Mouse (Mus musculus): Measurements from ENCODE around the gene Nkain4. TPM values are rescaled to one million over a fixed set of nuclear protein-coding genes. Genes with fewer than 3 reads are reported as not detected.

The Nkain4 gene
- polyA plus RNA-seq (2015; fragmentation: Nextera tagmentation; extraction: Ambion mirVana): 12.8 and 21.1 TPM in 2 replicates

DNA sequence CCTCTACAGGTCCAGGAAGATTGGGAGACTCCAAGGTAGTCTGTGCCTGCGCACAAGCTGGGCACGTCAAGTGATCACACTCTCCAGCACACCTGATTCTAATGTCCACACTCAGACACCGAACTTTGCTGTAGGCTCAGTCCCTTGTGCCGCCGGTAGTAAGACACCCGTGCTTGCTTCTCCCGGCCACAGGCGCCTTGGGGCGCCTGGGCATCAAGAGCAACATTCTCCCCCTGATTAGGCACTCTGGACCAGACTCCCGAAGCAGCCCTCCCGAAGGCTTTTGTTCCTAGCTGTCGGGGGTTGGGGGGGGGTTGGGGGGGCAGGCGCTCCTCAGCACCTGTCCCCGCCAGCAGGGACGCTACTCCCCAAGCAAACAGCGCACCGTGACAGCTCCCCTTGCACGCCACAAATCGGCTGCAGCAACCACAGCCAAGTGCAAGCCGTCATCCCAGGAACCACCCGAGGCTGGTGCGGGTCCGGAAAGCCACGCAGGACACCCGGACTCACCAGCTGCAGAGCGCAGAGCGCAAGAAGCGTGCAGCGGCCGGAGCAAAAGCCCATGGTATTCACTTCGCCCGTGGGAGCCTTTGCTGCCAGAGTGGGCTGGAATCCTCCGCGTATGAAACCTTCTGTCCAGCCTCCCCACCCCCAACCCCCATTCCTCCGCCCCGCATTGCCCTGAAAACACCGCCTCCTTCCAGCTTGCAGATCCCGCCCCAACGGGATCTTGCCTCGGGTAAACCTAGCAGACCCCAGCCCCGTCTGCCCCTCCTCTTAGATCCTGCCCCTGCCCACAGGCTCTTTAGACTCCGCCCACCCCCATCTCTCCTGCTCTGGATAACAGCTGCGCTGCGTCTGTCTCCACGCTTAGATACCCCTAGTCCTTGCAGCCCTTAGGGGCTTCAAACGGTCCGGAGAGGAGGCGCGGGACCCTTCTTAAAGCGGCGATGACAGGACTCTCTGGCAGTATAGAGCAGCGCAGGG is at the start of gene Nkain4:
Nkain4 (minus strand) TSS at position 639 of the 987 bp plus-strand sequence.

DNA sequence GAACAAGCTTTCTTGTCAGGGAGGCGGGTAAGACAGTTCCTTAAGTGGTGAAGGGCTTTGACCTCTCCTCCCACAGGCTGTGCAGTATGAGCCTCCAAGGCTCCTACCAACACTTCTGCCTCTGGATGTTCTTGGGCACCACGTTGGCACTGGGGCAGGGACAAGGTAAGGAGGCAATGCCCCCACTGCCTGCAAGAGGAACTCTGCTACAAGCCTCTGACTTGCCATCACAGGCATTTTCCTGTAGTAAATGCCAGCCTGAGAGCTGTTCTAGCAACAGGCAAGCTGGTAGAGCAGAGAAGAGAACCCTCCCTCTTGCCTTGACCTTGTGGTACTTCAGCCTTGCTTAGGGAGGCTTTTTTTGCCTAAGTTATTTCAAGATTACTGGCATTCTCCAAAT is 31.9 kb upstream of the Nkain4 start, which contains the start of gene Col20a1:
Col20a1 (plus strand) TSS at position 87 of the 400 bp plus-strand sequence.

DNA sequence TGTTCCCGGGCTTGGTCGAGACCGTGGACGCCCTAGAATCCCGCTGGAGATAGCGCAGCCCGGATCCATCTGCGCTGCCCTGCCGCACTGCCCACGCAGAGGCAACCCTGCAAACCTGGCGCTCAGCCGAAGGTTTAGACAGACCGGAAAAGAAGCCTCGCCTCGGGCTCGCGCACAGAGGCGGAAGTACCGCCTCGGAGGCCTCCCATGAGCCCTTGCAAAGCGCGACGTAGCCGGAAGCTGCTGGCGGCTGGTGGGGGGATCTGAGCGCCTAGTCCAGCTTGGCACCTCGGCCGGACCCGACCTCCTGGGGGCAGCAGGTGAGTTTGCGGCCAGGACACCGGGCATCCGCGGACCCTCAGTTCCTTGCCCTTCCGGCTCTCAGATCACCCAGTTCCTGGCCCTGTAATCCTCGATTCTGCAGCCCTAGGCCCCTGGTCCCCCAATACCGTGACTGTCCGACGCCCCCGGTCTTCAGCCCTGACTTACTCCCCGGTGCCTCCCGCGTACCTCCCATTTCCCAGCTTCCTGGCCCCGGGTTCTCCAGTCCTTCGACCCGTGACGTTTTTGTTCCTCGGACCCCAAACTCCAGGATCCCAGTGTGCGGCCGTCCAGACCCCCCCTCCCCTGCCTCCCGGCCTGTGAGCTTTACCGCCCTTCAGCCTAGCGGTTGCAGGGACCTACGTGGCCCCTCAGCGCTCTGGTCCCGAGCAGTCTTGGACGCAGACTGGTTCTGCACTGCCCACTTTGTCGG is 12.7 kb upstream of the Nkain4 start, which contains the start of gene Arfgap1:
Arfgap1 (plus strand) TSS at position 216 of the 754 bp plus-strand sequence.

DNA sequence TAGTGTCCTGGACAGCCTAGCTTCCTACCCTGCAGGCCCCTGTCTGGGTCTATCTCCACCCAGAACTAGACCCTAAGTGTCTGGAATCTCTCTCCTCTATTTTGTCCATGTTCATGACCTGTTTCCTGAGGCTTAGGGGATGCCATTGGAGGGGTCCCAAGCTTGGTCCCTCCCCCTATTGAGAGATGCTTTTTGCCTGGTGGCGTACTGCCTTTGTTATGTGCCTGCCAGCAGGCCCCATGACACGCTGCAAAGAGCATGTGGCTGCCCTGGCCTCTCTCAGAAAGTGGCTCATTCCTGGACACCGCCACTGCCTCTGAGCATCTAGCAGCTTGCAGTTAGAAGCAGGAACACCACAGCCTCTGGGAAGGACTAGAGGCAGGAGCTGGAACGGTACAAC is 25.8 kb downstream of the Nkain4 start, which contains the start of gene Birc7:
Birc7 (plus strand) TSS at position 301 of the 400 bp plus-strand sequence.

DNA sequence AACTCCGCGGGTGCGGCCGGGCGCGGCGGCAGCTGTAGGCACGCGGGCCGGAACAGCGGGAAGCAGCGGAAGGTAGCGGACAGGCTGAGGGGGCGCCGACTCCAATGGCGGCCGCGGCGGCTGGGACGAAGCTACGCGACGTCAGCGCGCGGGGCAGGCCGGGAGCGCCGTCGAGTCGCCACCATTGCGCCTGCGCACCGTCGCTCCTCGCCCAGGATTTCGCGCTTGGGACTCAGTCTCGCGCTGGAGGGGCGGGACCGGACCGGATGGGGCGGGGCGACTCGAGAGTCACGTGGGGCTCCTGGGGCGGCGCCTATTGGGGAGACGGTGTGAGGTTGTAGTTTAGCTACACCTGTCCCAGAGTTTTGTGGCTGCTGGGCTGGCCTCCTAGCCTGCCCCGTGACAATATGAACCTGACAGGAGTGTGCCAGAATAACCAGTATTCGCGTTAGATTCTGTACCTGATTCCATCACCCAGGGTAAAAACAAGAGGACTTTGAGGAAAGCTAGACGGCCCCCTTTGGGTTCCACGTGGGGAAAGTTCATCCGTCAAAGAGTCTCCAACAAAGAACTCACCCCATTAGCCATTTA is 33.6 kb downstream of the Nkain4 start, which contains the start of gene Ythdf1:
Ythdf1 (minus strand) TSS at position 140 of the 591 bp plus-strand sequence.

Other genes with a start within 250 kb of the Nkain4 start
- 16.0 and 16.7 TPM in 2 replicates for gene Dido1, start 244.7 kb downstream of the Nkain4 start, polyA plus RNA-seq (2015; fragmentation: Nextera tagmentation; extraction: Ambion mirVana)
- 124 and 144 TPM in 2 replicates for gene Gid8, start 244.6 kb downstream of the Nkain4 start, polyA plus RNA-seq (2015; fragmentation: Nextera tagmentation; extraction: Ambion mirVana)
- 5.3 and 5.4 TPM in 2 replicates for gene Slc17a9, start 229.4 kb downstream of the Nkain4 start, polyA plus RNA-seq (2015; fragmentation: Nextera tagmentation; extraction: Ambion mirVana)
- gene Bhlhe23, start 177.8 kb downstream of the Nkain4 start, polyA plus RNA-seq (2015; fragmentation: Nextera tagmentation; extraction: Ambion mirVana): not detected in 2 replicates
- 29.7 and 31.2 TPM in 2 replicates for gene Ythdf1, start 33.8 kb downstream of the Nkain4 start, polyA plus RNA-seq (2015; fragmentation: Nextera tagmentation; extraction: Ambion mirVana)
- gene Birc7, start 25.7 kb downstream of the Nkain4 start, polyA plus RNA-seq (2015; fragmentation: Nextera tagmentation; extraction: Ambion mirVana): 0.07 TPM in 1 of 2 replicates, not detected in the other
- 33.4 and 41.2 TPM in 2 replicates for gene Arfgap1, start 12.5 kb upstream of the Nkain4 start, polyA plus RNA-seq (2015; fragmentation: Nextera tagmentation; extraction: Ambion mirVana)
- 0.02 and 0.23 TPM in 2 replicates for gene Col20a1, start 31.8 kb upstream of the Nkain4 start, polyA plus RNA-seq (2015; fragmentation: Nextera tagmentation; extraction: Ambion mirVana)
- 0.08 TPM in 1 of 2 replicates, not detected in the other for gene Chrna4, start 88.8 kb upstream of the Nkain4 start, polyA plus RNA-seq (2015; fragmentation: Nextera tagmentation; extraction: Ambion mirVana)
- gene Kcnq2, start 180.6 kb upstream of the Nkain4 start, polyA plus RNA-seq (2015; fragmentation: Nextera tagmentation; extraction: Ambion mirVana): 0.16 and 0.26 TPM in 2 replicates
- not detected in 2 replicates for gene Eef1a2, start 202.3 kb upstream of the Nkain4 start, polyA plus RNA-seq (2015; fragmentation: Nextera tagmentation; extraction: Ambion mirVana)
- 102 and 117 TPM in 2 replicates for gene Ppdpf, start 232.5 kb upstream of the Nkain4 start, polyA plus RNA-seq (2015; fragmentation: Nextera tagmentation; extraction: Ambion mirVana)
- not detected in 2 replicates for gene Ptk6, start 248.1 kb upstream of the Nkain4 start, polyA plus RNA-seq (2015; fragmentation: Nextera tagmentation; extraction: Ambion mirVana)